Mouse (Mus musculus) fibroblast of lung, adult 2 months (primary cell): ENCODE measurements around the gene Cldn11.
A peak's percentile ranks its signal among the peaks of the same experiment; 100 is the strongest.
"Not testable (repeated sequence)": the region's sequence is repeated elsewhere in the genome, so short reads cannot be mapped to it uniquely, and the experiment has no call there.

ENCODE experiments used
- DNase-seq: peaks from one replicate; pipeline ENCODE4 v3.0.0-alpha.2; 2011; ENCODE audit warnings: low read depth

Gene Cldn11

GRCm38 (mm10) chr3:31149706-31150105 is at the start of gene Cldn11:
Gene Cldn11, plus strand, starts transcription at chr3:31149920.
- no peak for DNase-seq

GRCm38 (mm10) chr3:31100026-31100425 is 49.7 kb upstream of the Cldn11 start:
- no peak for DNase-seq

- no peak for DNase-seq
These were observed 48.9 kb upstream of the Cldn11 start for GRCm38 (mm10) chr3:31100802-31101201.

- DNase-seq: no peak
These were observed 44.8 kb upstream of the Cldn11 start for GRCm38 (mm10) chr3:31104936-31105335.

GRCm38 (mm10) chr3:31106597-31106996 is 43.1 kb upstream of the Cldn11 start:
- DNase-seq: no peak

- DNase-seq: no peak
These were observed 42.0 kb upstream of the Cldn11 start for GRCm38 (mm10) chr3:31107674-31108073.

GRCm38 (mm10) chr3:31109108-31109507 is 40.6 kb upstream of the Cldn11 start:
- DNase-seq: no peak

GRCm38 (mm10) chr3:31123098-31123497 is 26.6 kb upstream of the Cldn11 start:
- no peak for DNase-seq

GRCm38 (mm10) chr3:31126303-31126702 is 23.4 kb upstream of the Cldn11 start:
- DNase-seq: no peak

GRCm38 (mm10) chr3:31126848-31127247 is 22.9 kb upstream of the Cldn11 start:
- no peak for DNase-seq

- no peak for DNase-seq
These were observed 20.0 kb upstream of the Cldn11 start for GRCm38 (mm10) chr3:31129766-31130165.

GRCm38 (mm10) chr3:31133664-31134063 is 16.1 kb upstream of the Cldn11 start:
- DNase-seq: no peak

- no peak for DNase-seq
These were observed 15.5 kb upstream of the Cldn11 start for GRCm38 (mm10) chr3:31134246-31134645.

- no peak for DNase-seq
These were observed 15.0 kb upstream of the Cldn11 start for GRCm38 (mm10) chr3:31134696-31135095.

- not testable (repeated sequence) for DNase-seq
These were observed 13.1 kb upstream of the Cldn11 start for GRCm38 (mm10) chr3:31136591-31136990.

GRCm38 (mm10) chr3:31138454-31139424 is 11.0 kb upstream of the Cldn11 start:
- DNase-seq: peak; percentile 49

- no peak for DNase-seq
These were observed 8.1 kb upstream of the Cldn11 start for GRCm38 (mm10) chr3:31141621-31142020.

- not testable (repeated sequence) for DNase-seq
These were observed 4.5 kb upstream of the Cldn11 start for GRCm38 (mm10) chr3:31145222-31145621.

- peak; percentile 65 for DNase-seq
These were observed 4.0 kb upstream of the Cldn11 start for GRCm38 (mm10) chr3:31145641-31146290.

- no peak for DNase-seq
These were observed 1.1 kb upstream of the Cldn11 start for GRCm38 (mm10) chr3:31148595-31148994.

- DNase-seq: no peak
These were observed 2.4 kb downstream of the Cldn11 start for GRCm38 (mm10) chr3:31152108-31152507.

GRCm38 (mm10) chr3:31156126-31156525 is 6.4 kb downstream of the Cldn11 start:
- no peak for DNase-seq

GRCm38 (mm10) chr3:31157776-31158175 is 8.1 kb downstream of the Cldn11 start:
- DNase-seq: no peak
